Mouse (Mus musculus): ENCODE results near the gene Lalba. TPM values are rescaled to one million over a fixed set of nuclear protein-coding genes. Genes with fewer than 3 reads are reported as not detected.

Gene Lalba
- total and polyA plus RNA-seq, 3 experiments: not detected

- peaks cover 0 to 19% of the 10 kb centered on the region in 2 experiments; a peak in 2 of 4 replicates for H3K36me3 ChIP-seq (ENCODE audit: control insufficient read depth in 1 of 2, insufficient read depth in 2 of 2, low read length in 2 of 2)
- H3K4me1 ChIP-seq (ENCODE audit: control insufficient read depth in 1 of 2, insufficient read depth in 2 of 2, low read length in 2 of 2): peaks cover 14 to 35% of the 10 kb centered on the region in 2 experiments
- H3K27ac ChIP-seq (ENCODE audit: control insufficient read depth, low read depth, low read length): peak overlapping the region; percentile 90
- no peaks in the 10 kb centered on the region for H3K27me3 ChIP-seq (ENCODE audit: control insufficient read depth in 1 of 2, insufficient read depth in 2 of 2, low read length in 2 of 2)
- peak overlapping the region; percentile 76 for H3K9ac ChIP-seq (ENCODE audit: control insufficient read depth, low read depth, low read length, poor library complexity, severe bottlenecking)
- peak; percentile 96 for DNase-seq (ENCODE audit: low read depth, low spot score)
- peak overlapping the region; percentile 72 to 73 for H3K4me3 ChIP-seq (ENCODE audit: control insufficient read depth in 1 of 2, insufficient read depth in 1 of 2, low read depth in 2 of 2, low read length in 2 of 2)
- no peaks in the 10 kb centered on the region; the same call in 1 of the 2 replicates for H3K79me2 ChIP-seq (ENCODE audit: control insufficient read depth, insufficient read depth, low read length, poor library complexity)
- no peaks in the 10 kb centered on the region for H3K9me3 ChIP-seq (replicated peaks; ENCODE audit: insufficient read depth, low read length)
- no peak for TF ChIP-seq CHD2 (IDR thresholded peaks at IDR 0.05; ENCODE audit: low read length)
- peak; percentile 87 for TF ChIP-seq NELFE (IDR thresholded peaks at IDR 0.05; ENCODE audit: low read depth, low read length)
- peak; percentile 53; the same call in 1 of the 2 replicates for TF ChIP-seq TCF12 (IDR thresholded peaks at IDR 0.05; ENCODE audit: low read depth, low read length)
- no peak; the same call in 1 of the 2 replicates for TF ChIP-seq USF1 (IDR thresholded peaks at IDR 0.05; ENCODE audit: low read depth, low read length)
- no peak for TF ChIP-seq MAZ (IDR thresholded peaks at IDR 0.05; ENCODE audit: low read depth, low read length)
- TF ChIP-seq GABPA (IDR thresholded peaks at IDR 0.05; ENCODE audit: low read depth, low read length): no peak
- TF ChIP-seq ZMIZ1 (IDR thresholded peaks at IDR 0.05; ENCODE audit: low read depth, low read length): peak; percentile 88
- 0 out of 2 replicates have a peak, but pooled peaks have one; percentile 75 for TF ChIP-seq UBTF (IDR thresholded peaks at IDR 0.05; ENCODE audit: borderline replicate concordance, insufficient read depth, low read depth, low read length)
- TF ChIP-seq KAT2A (conservative IDR thresholded peaks at IDR 0.05; ENCODE audit: low read depth, low read length): no peak
- TF ChIP-seq TAL1 (IDR thresholded peaks at IDR 0.05; ENCODE audit: low read length): no peak
- peak; percentile 95 for TF ChIP-seq TBP (IDR thresholded peaks at IDR 0.05; ENCODE audit: low read depth, low read length)
- peak; percentile 60; the same call in 1 of the 2 replicates for TF ChIP-seq ETS1 (IDR thresholded peaks at IDR 0.05; ENCODE audit: low read depth, low read length)
- TF ChIP-seq ZKSCAN1 (IDR thresholded peaks at IDR 0.05; ENCODE audit: low read depth, low read length): no peak
- peak; percentile 99 for TF ChIP-seq MYC (IDR thresholded peaks at IDR 0.05; ENCODE audit: low read depth, low read length)
- peak; percentile 84; the same call in 1 of the 2 replicates for TF ChIP-seq ZNF384 (IDR thresholded peaks at IDR 0.05; ENCODE audit: low read depth, low read length)
- no peak for TF ChIP-seq USF2 (IDR thresholded peaks at IDR 0.05; ENCODE audit: borderline replicate concordance in 1 of 2, insufficient read depth in 1 of 2, low read depth in 1 of 2, low read length in 2 of 2)
- TF ChIP-seq EP300 (IDR thresholded peaks at IDR 0.05; ENCODE audit: low read depth in 1 of 2, low read length in 2 of 2): peak in 1 of 2 experiments; percentile 30; a peak in 2 of 4 replicates
- no peak for TF ChIP-seq CTCF (IDR thresholded peaks at IDR 0.05 in 2 of 3, conservative IDR thresholded peaks at IDR 0.05 in 1 of 3; ENCODE audit: control insufficient read depth in 1 of 3, insufficient read depth in 1 of 3, low read depth in 2 of 3, low read length in 3 of 3, poor library complexity in 1 of 3, severe bottlenecking in 1 of 3)
- TF ChIP-seq MAFK (IDR thresholded peaks at IDR 0.05; ENCODE audit: borderline replicate concordance, low read depth, low read length): no peak
- no peak for TF ChIP-seq NRF1 (IDR thresholded peaks at IDR 0.05; ENCODE audit: insufficient read depth, low read depth, low read length, poor library complexity, severe bottlenecking)
- peak; percentile 73 for TF ChIP-seq HCFC1 (IDR thresholded peaks at IDR 0.05; ENCODE audit: low read depth, low read length)
- no peak for TF ChIP-seq MYB (IDR thresholded peaks at IDR 0.05; ENCODE audit: low read depth, low read length)
- TF ChIP-seq CHD1 (IDR thresholded peaks at IDR 0.05; ENCODE audit: low read depth, low read length): peak; percentile 40; the same call in 1 of the 2 replicates
- no peak for TF ChIP-seq ZC3H11A (IDR thresholded peaks at IDR 0.05; ENCODE audit: low read depth, low read length)
- TF ChIP-seq RAD21 (IDR thresholded peaks at IDR 0.05; ENCODE audit: low read depth, low read length): no peak
- TF ChIP-seq MEF2A (IDR thresholded peaks at IDR 0.05; ENCODE audit: extremely low read depth, insufficient replicate concordance, low read depth, low read length, poor library complexity, severe bottlenecking): no peak
- TF ChIP-seq MXI1 (IDR thresholded peaks at IDR 0.05; ENCODE audit: low read depth, low read length): peak; percentile 99
- peak; percentile 36; the same call in 1 of the 2 replicates for TF ChIP-seq GATA1 (IDR thresholded peaks at IDR 0.05; ENCODE audit: low read depth, low read length)
- TF ChIP-seq ELF1 (IDR thresholded peaks at IDR 0.05; ENCODE audit: low read depth, low read length): peak; percentile 90
- TF ChIP-seq POLR2A (IDR thresholded peaks at IDR 0.05; ENCODE audit: control insufficient read depth in 1 of 2, insufficient read depth in 1 of 2, low read depth in 1 of 2, low read length in 2 of 2, poor library complexity in 1 of 2): peak; percentile 53 to 94
- TF ChIP-seq SIN3A (IDR thresholded peaks at IDR 0.05; ENCODE audit: low read length): peak; percentile 90
- TF ChIP-seq JUND (IDR thresholded peaks at IDR 0.05; ENCODE audit: low read depth, low read length): no peak
- TF ChIP-seq POLR2AphosphoS5 (IDR thresholded peaks at IDR 0.05; ENCODE audit: borderline replicate concordance, low read depth, low read length): peak; percentile 75; the same call in 1 of the 2 replicates
- TF ChIP-seq RCOR1 (IDR thresholded peaks at IDR 0.05; ENCODE audit: low read depth, low read length): peak; percentile 16; the same call in 1 of the 2 replicates
- peak; percentile 56; the same call in 1 of the 2 replicates for TF ChIP-seq BHLHE40 (IDR thresholded peaks at IDR 0.05; ENCODE audit: borderline replicate concordance, low read depth, low read length)
- TF ChIP-seq MAX (IDR thresholded peaks at IDR 0.05; ENCODE audit: low read length): peak; percentile 94
Observed at GRCm38 (mm10) chr15:98511386-98511928, 28.9 kb upstream of the Lalba start.
